Mouse (Mus musculus): Measurements from ENCODE around the gene Ubqln1.

DNA sequence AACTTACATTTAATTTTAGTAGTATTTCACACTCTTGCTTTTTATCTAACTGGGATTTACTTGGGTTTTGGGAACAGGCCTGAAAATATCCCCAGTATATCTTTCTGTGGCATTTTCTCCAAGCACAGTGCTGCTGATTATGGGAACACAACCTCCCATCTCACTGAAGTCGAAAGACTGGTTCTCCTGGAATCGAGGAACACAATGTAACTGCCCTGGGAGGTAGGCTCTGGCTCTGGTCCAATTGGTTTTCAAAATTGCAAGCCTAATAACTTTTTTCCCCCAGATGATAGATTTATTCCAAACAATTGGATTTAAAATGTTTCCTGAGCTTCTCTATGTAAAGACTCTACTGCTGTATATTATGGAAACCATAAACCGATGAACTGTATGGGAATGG is 4.8 kb upstream of the Ubqln1 start:
- no peak for TF ChIP-seq CTCF (IDR thresholded peaks at IDR 0.05; ENCODE audit: extremely low read depth, insufficient read depth, low read length)
- no peak for TF ChIP-seq POLR2A (IDR thresholded peaks at IDR 0.05; ENCODE audit: extremely low read depth, insufficient read depth, low read length)
